Mouse (Mus musculus): ENCODE results near the gene Polrmt. TPM values are rescaled to one million over a fixed set of nuclear protein-coding genes. Genes with fewer than 3 reads are reported as not detected.
A peak's percentile ranks its signal among the peaks of the same experiment; 100 is the strongest.

Polrmt gene
- total and polyA plus RNA-seq, 3 experiments: 13.5 to 50.5 (median 49.0) TPM

DNA sequence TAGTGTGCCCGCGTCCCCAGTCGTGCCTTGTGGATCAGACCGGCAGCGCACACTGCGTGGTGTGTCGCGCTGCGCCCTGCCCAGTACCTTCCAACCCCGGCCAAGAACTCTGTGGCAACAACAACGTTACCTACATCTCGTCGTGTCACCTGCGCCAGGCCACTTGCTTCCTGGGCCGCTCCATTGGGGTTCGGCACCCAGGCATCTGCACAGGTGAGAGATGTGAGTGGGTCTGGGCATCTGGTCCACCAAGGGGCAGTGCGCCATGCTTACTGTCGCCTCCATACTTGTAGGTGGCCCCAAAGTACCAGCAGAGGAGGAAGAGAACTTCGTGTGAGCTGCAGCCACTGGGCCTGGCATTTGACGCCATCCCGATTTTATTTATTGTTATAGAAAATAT lies 34.8 kb upstream of the Polrmt start:
- Histone ChIP-seq H3K9me3 (replicated peaks; ENCODE audit: low read length) (no peaks in the 10 kb centered on the region), H3K79me2 (replicated peaks; ENCODE audit: control insufficient read depth, extremely low read depth, insufficient read depth, poor library complexity, severe bottlenecking) (no peaks in the 10 kb centered on the region), H3K36me3 (replicated peaks in 1 of 2; ENCODE audit: control insufficient read depth in 1 of 2, insufficient read depth in 1 of 2, low read length in 1 of 2) (no peaks in the 10 kb centered on the region), H3K9ac (ENCODE audit: insufficient read depth, low read depth) (no peak overlapping the region), H3K4me1 (ENCODE audit: control insufficient read depth in 1 of 2, insufficient read depth in 2 of 2) (peaks cover 14 to 37% of the 10 kb centered on the region in 2 experiments), H3K27ac (ENCODE audit: insufficient read depth, low read depth) (no peak overlapping the region), H3K27me3 (replicated peaks) (peaks cover 64% of the 10 kb centered on the region), H3K4me3 (replicated peaks in 1 of 3; ENCODE audit: low read depth in 2 of 3, low read length in 2 of 3, poor library complexity in 1 of 3) (peak overlapping the region; percentile 20 to 69 (median 41)), H3K4me2 (ENCODE audit: insufficient read depth, low read depth, poor library complexity, severe bottlenecking) (peak overlapping the region; percentile 96)
- dilution Hi-C loops (cut with MboI; ENCODE audit: extremely low pct_ligation_motif_present, extremely low pct_unique_long_range_greater_than_20kb, low sequenced_read_pairs): no loop called here
- in situ Hi-C loops (cut with MboI; ENCODE audit: low pct_ligation_motif_present, low pct_unique_long_range_greater_than_20kb, low sequenced_read_pairs): loop anchor here (5.0 kb wide), 1 partner anchor 89 kb away; no protein-coding TSS in a partner anchor
- no peak for TF ChIP-seq TBP (conservative IDR thresholded peaks at IDR 0.05; ENCODE audit: low read depth, low read length)
- no peak for TF ChIP-seq NRF1 (IDR thresholded peaks at IDR 0.05; ENCODE audit: low read depth, low read length)
- TF ChIP-seq ELF1 (IDR thresholded peaks at IDR 0.05; ENCODE audit: low read depth, low read length): no peak
- TF ChIP-seq IRF4 (IDR thresholded peaks at IDR 0.05; ENCODE audit: low read depth, low read length): no peak
- no peak for DNase-seq (ENCODE audit: extremely low read depth)

DNA sequence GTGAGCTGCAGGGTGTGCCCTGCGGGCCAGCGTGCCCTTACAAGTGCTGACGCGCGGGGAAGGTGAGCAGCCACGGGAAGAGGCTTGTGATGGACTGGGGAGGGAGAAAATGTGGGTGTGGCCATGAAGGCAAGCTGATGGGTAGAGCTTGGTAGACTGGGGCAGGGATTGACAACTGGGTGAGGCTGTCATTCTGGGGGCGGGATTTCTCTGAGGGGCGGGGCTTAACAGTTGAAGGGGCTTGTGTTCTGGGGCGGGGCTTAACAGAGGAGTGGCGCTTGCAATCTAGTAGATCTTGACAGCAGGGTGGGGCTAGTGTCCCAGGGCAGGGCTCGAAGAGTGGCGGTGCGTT lies 34.3 kb upstream of the Polrmt start:
- Histone ChIP-seq H3K4me2 (ENCODE audit: insufficient read depth, low read depth, poor library complexity, severe bottlenecking) (peak overlapping the region; percentile 96), H3K79me2 (replicated peaks; ENCODE audit: control insufficient read depth, extremely low read depth, insufficient read depth, poor library complexity, severe bottlenecking) (no peaks in the 10 kb centered on the region), H3K27ac (ENCODE audit: insufficient read depth, low read depth) (no peak overlapping the region), H3K4me1 (ENCODE audit: control insufficient read depth in 1 of 2, insufficient read depth in 2 of 2) (peaks cover 14 to 37% of the 10 kb centered on the region in 2 experiments), H3K9me3 (replicated peaks; ENCODE audit: low read length) (no peaks in the 10 kb centered on the region), H3K4me3 (replicated peaks in 1 of 3; ENCODE audit: low read depth in 2 of 3, low read length in 2 of 3, poor library complexity in 1 of 3) (peak overlapping the region; percentile 20 to 69 (median 41)), H3K36me3 (replicated peaks in 1 of 2; ENCODE audit: control insufficient read depth in 1 of 2, insufficient read depth in 1 of 2, low read length in 1 of 2) (no peaks in the 10 kb centered on the region), H3K27me3 (replicated peaks) (peaks cover 66% of the 10 kb centered on the region), H3K9ac (ENCODE audit: insufficient read depth, low read depth) (no peak overlapping the region)
- peak; percentile 83 for DNase-seq (ENCODE audit: extremely low read depth)
- TF ChIP-seq MYC (IDR thresholded peaks at IDR 0.05; ENCODE audit: low read depth, low read length) (no peak), SMC3 (IDR thresholded peaks at IDR 0.05; ENCODE audit: low read depth, low read length) (no peak), NELFE (IDR thresholded peaks at IDR 0.05; ENCODE audit: low read depth, low read length) (no peak), E2F4 (IDR thresholded peaks at IDR 0.05; ENCODE audit: insufficient replicate concordance, low read depth, low read length) (no peak), TCF12 (IDR thresholded peaks at IDR 0.05; ENCODE audit: low read depth, low read length) (no peak), RAD21 (IDR thresholded peaks at IDR 0.05; ENCODE audit: low read depth, low read length) (no peak), JUND (conservative IDR thresholded peaks at IDR 0.05; ENCODE audit: low read depth, low read length) (no peak), USF1 (IDR thresholded peaks at IDR 0.05; ENCODE audit: low read depth, low read length) (no peak), BHLHE40 (IDR thresholded peaks at IDR 0.05; ENCODE audit: low read depth, low read length) (no peak), GABPA (IDR thresholded peaks at IDR 0.05; ENCODE audit: insufficient replicate concordance, low read depth, low read length) (no peak), CHD2 (IDR thresholded peaks at IDR 0.05; ENCODE audit: low read length) (no peak), USF2 (conservative IDR thresholded peaks at IDR 0.05; ENCODE audit: low read depth, low read length) (no peak)
- in situ Hi-C loops (cut with MboI; ENCODE audit: low pct_ligation_motif_present, low pct_unique_long_range_greater_than_20kb, low sequenced_read_pairs) (loop anchor here (5.0 kb wide), 1 partner anchor 88 kb away; no protein-coding TSS in a partner anchor), dilution Hi-C loops (cut with MboI; ENCODE audit: extremely low pct_ligation_motif_present, extremely low pct_unique_long_range_greater_than_20kb, low sequenced_read_pairs) (no loop called here)
